ENCODE assay signal across 16 mouse cellular contexts in genomic region chr7:118250482-118251160, GRCm38 (mm10). TPM values are rescaled to one million over a fixed set of nuclear protein-coding genes. Genes with fewer than 3 reads are reported as not detected.
DNase-seq lines count a peak whose midpoint lies in the region; ATAC-seq lines count a peak whose summit lies in the region.
"Had no signal": no experiment of that assay in that cellular context is flagged by ENCODE, and none has a peak within 500 bp of the region (broad histone marks: within the 10 kb centered on the region; RNA-seq: fewer than 3 reads in every experiment).

No protein-coding gene starts in this region.

- DNase-seq in cerebellum, adult 11-12 months = peak; percentile 45
- no peak for DNase-seq in cerebellum, adult 18-20 months
- no peak for DNase-seq in heart, postnatal 25 days (ENCODE audit: low spot score)
- no peak for DNase-seq in left cerebral cortex, postnatal 25 days (ENCODE audit: low spot score in 2 of 2)
- DNase-seq: lung, postnatal 14 days; right cerebral cortex, postnatal 4 days; thymus, postnatal 36 days had no signal

- H3K36me3 ChIP-seq in heart, embryonic 12.5 days = no peaks in the 10 kb centered on the region
- H3K36me3 ChIP-seq in intestine, embryonic 15.5 days = no peaks in the 10 kb centered on the region
- no peaks in the 10 kb centered on the region for H3K36me3 ChIP-seq in stomach, embryonic 16.5 days (ENCODE audit: control insufficient read depth, insufficient read depth, low read length)
- H3K36me3 ChIP-seq: forebrain, embryonic 12.5 days; limb, embryonic 13.5 days; neural tube, embryonic 12.5 days had no signal

- intact Hi-C loops in heart, postnatal 25 days (cut with DNase I) = no loop called here
- intact Hi-C loops in left cerebral cortex, postnatal 25 days (cut with DNase I) = no loop called here

- H3K9ac ChIP-seq in heart, embryonic 12.5 days = no peak overlapping the region
- H3K9ac ChIP-seq in intestine, embryonic 15.5 days = no peak overlapping the region
- no peak overlapping the region for H3K9ac ChIP-seq in stomach, embryonic 16.5 days (ENCODE audit: low read length)
- H3K9ac ChIP-seq: forebrain, embryonic 12.5 days; limb, embryonic 13.5 days; neural tube, embryonic 12.5 days had no signal

- 0 out of 2 replicates have a peak, but pooled peaks have one; percentile 44 for ATAC-seq in heart, embryonic 12.5 days (ENCODE audit: insufficient number of reproducible peaks, low FRiP score)
- ATAC-seq in intestine, embryonic 15.5 days = peak; percentile 74
- ATAC-seq in stomach, embryonic 16.5 days (ENCODE audit: insufficient read depth, low FRiP score) = peak; percentile 74
- no peak for ATAC-seq in inflammation-experienced regulatory T-cells, adult 6 months
- ATAC-seq: activated CD4-positive, CD25-positive, alpha-beta regulatory T cell, adult 4 months had no signal

- H3K27me3 ChIP-seq in heart, embryonic 12.5 days (replicated peaks) = no peaks in the 10 kb centered on the region
- no peaks in the 10 kb centered on the region for H3K27me3 ChIP-seq in intestine, embryonic 15.5 days (replicated peaks)
- no peaks in the 10 kb centered on the region for H3K27me3 ChIP-seq in stomach, embryonic 16.5 days (ENCODE audit: control insufficient read depth, insufficient read depth, low read length)
- H3K27me3 ChIP-seq: forebrain, embryonic 12.5 days; limb, embryonic 13.5 days; neural tube, embryonic 12.5 days had no signal

- no peak overlapping the region for H3K27ac ChIP-seq in heart, embryonic 12.5 days (ENCODE audit: poor library complexity, severe bottlenecking)
- H3K27ac ChIP-seq in intestine, embryonic 15.5 days = peak overlapping the region; percentile 42; the same call in 1 of the 2 replicates
- peak overlapping the region; percentile 87 for H3K27ac ChIP-seq in stomach, embryonic 16.5 days (ENCODE audit: low read length)
- H3K27ac ChIP-seq: forebrain, embryonic 12.5 days; layer of hippocampus, adult 2 months; limb, embryonic 13.5 days; neural tube, embryonic 12.5 days had no signal

- H3K9me3 ChIP-seq in heart, embryonic 12.5 days (replicated peaks) = no peaks in the 10 kb centered on the region
- H3K9me3 ChIP-seq in intestine, embryonic 15.5 days = no peaks in the 10 kb centered on the region
- H3K9me3 ChIP-seq in stomach, embryonic 16.5 days (replicated peaks; ENCODE audit: control insufficient read depth, low read length) = no peaks in the 10 kb centered on the region
- H3K9me3 ChIP-seq: forebrain, embryonic 12.5 days; limb, embryonic 13.5 days; neural tube, embryonic 12.5 days had no signal

- WGBS in heart, embryonic 12.5 days = 73% methylated on average over 4 of the region's 4 CpGs
- 59% methylated on average over 4 of the region's 4 CpGs for WGBS in intestine, embryonic 15.5 days
- 49% methylated on average over 4 of the region's 4 CpGs for WGBS in stomach, embryonic 16.5 days

- H3K4me2 ChIP-seq in heart, embryonic 12.5 days = no peak overlapping the region
- H3K4me2 ChIP-seq in intestine, embryonic 15.5 days (replicated peaks) = peak overlapping the region; percentile 1; the same call in 1 of the 2 replicates
- H3K4me2 ChIP-seq in stomach, embryonic 16.5 days (ENCODE audit: low read depth, low read length) = no peak overlapping the region
- H3K4me2 ChIP-seq: forebrain, embryonic 12.5 days; limb, embryonic 13.5 days; neural tube, embryonic 12.5 days had no signal

- H3K4me1 ChIP-seq in heart, embryonic 12.5 days (replicated peaks) = peaks cover 17% of the 10 kb centered on the region
- H3K4me1 ChIP-seq in intestine, embryonic 15.5 days (replicated peaks) = 0 out of 2 replicates have a peak, but pooled peaks cover 12% of the 10 kb centered on the region
- 0 out of 2 replicates have a peak, but pooled peaks cover 8% of the 10 kb centered on the region for H3K4me1 ChIP-seq in stomach, embryonic 16.5 days (ENCODE audit: control insufficient read depth, insufficient read depth, low read length)

- H3K4me3 ChIP-seq in heart, embryonic 12.5 days = no peak overlapping the region
- no peak overlapping the region for H3K4me3 ChIP-seq in intestine, embryonic 15.5 days (replicated peaks)
- no peak overlapping the region for H3K4me3 ChIP-seq in stomach, embryonic 16.5 days (replicated peaks; ENCODE audit: low read length)
- H3K4me3 ChIP-seq: forebrain, embryonic 12.5 days; layer of hippocampus, adult 2 months; limb, embryonic 13.5 days; neural tube, embryonic 12.5 days had no signal

RNA-seq across cellular contexts. Expression of gene Smg1, which starts 7.2 kb away (rescaled TPM):
- 15.0 and 15.6 TPM in 2 replicates for polyA plus RNA-seq in heart, embryonic 12.5 days (2016; fragmentation: Nextera tagmentation; extraction: Ambion mirVana)
- total RNA-seq in heart, postnatal 25 days (2021) = 10 to 100 TPM; 35.9 to 41.0 TPM
- polyA plus RNA-seq in intestine, embryonic 15.5 days (2015; fragmentation: Nextera tagmentation; extraction: Ambion mirVana) = 16.8 and 18.0 TPM in 2 replicates
- polyA plus RNA-seq in stomach, embryonic 16.5 days (2015; fragmentation: Nextera tagmentation; extraction: Ambion mirVana) = 10.6 and 14.2 TPM in 2 replicates
- polyA plus RNA-seq in inflammation-experienced regulatory T-cells, adult 6 months (2017; shearing (Covaris generic)) = 10 to 100 TPM; 19.5 to 33.9 (median 33.0) TPM
- total RNA-seq in left cerebral cortex, postnatal 25 days (2021) = 10 to 100 TPM; 75.0 to 76.8 TPM
